Mouse (Mus musculus) G1E (cell line): Measurements from ENCODE around the gene Cir1.

Experiments used
- CTCF ChIP-seq: IDR thresholded peaks from 2 replicates; pipeline ENCODE4 v1.5.1; 2012; ENCODE audit warnings: low read depth, low read length, inconsistent platforms, mixed read lengths
- GATA1 ChIP-seq: IDR thresholded peaks from 2 replicates; pipeline ENCODE4 v1.6.1; 2012; ENCODE audit warnings: borderline replicate concordance, low read length, inconsistent platforms, mixed read lengths
- POLR2AphosphoS5 ChIP-seq: IDR thresholded peaks from 2 replicates; pipeline ENCODE4 v1.6.1; 2012; ENCODE audit warnings: low read depth, low read length, inconsistent platforms; ENCODE audit not compliant: insufficient replicate concordance
- TAL1 ChIP-seq: conservative IDR thresholded peaks from 2 replicates; pipeline ENCODE4 v1.6.1; 2012; ENCODE audit warnings: low read depth, low read length, inconsistent platforms, mixed read lengths

- TF ChIP-seq CTCF (no peak), TAL1 (no peak), GATA1 (no peak), POLR2AphosphoS5 (no peak)
Measured at GRCm38 (mm10) chr2:73314311-73314710, 1.8 kb upstream of the Cir1 start.
